Mouse (Mus musculus): ENCODE measurements at regions not wholly inside any gene's neighbourhood (a gene's known extent, or its start where the extent isn't known, plus 50 kb on each side); places are given as distances from the start of the nearest gene placed in this dataset.

DNA sequence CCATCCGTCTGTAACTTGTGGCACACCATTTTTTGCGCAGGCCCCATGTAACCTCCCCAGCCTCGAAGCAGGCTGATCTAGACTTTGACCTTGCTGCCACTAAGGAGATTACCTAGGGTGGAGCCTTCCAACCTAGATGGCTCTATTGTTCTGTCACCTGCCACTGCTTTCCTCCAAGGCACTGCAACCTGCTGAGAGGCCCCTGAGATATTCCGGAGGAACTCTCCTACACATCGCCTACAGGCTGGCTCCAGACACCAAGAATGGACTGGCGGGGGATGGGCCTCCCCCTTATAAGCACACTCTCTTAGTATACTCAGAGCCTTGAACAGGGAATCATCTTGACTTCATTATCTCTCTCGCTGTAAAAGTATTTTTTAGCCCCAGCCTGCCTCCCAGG, 331.7 kb upstream of the Mtpn start:
- TF ChIP-seq MYOD1 (IDR thresholded peaks at IDR 0.05; ENCODE audit: control insufficient read depth, insufficient read length, low read depth) (no peak), CTCF (IDR thresholded peaks at IDR 0.05; ENCODE audit: control insufficient read depth, insufficient read depth, insufficient read length) (no peak), MAX (IDR thresholded peaks at IDR 0.05) (no peak), MYOG (IDR thresholded peaks at IDR 0.05; ENCODE audit: control insufficient read depth, extremely low read depth, insufficient read length) (no peak)

Data from C2C12 (cell line).